Mouse (Mus musculus) common myeloid progenitor, adult 5-6 weeks (primary cell): ENCODE measurements around the gene Olfr223. TPM values are rescaled to one million over a fixed set of nuclear protein-coding genes. Genes with fewer than 3 reads are reported as not detected.
A peak's percentile ranks its signal among the peaks of the same experiment; 100 is the strongest.
"Not testable (repeated sequence)": the region's sequence is repeated elsewhere in the genome, so short reads cannot be mapped to it uniquely, and the experiment has no call there.

Experiments
- ATAC-seq: replicated peaks from 2 replicates; pipeline ENCODE4 v1.8.0; 2016; ENCODE audit warnings: low read depth, mild to moderate bottlenecking, moderate TSS enrichment, inconsistent platforms; ENCODE audit not compliant: poor library complexity, severe bottlenecking
- total RNA-seq: library from RNA; stranded (forward); fragments of 200-1000, 187-1606 nt; gene quantifications from 2 replicates; pipeline ENCODE4 v1.2.3, GENCODE M21; 2017

Gene Olfr223
- not detected in 2 replicates for total RNA-seq

- ATAC-seq, result no peak
Measured at GRCm38 (mm10) chr11:59593189-59593588, at the start of gene Olfr223. TSS of gene Olfr223 (minus strand) at chr11:59593289.

- ATAC-seq, result no peak
Measured at GRCm38 (mm10) chr11:59642420-59642819, 49.3 kb upstream of the Olfr223 start.

- ATAC-seq, result no peak
Measured at GRCm38 (mm10) chr11:59641227-59641626, 48.1 kb upstream of the Olfr223 start.

- no peak for ATAC-seq
Measured at GRCm38 (mm10) chr11:59639957-59640643, 47.0 kb upstream of the Olfr223 start.

GRCm38 (mm10) chr11:59636695-59637414 is 43.8 kb upstream of the Olfr223 start:
- ATAC-seq, result peak; percentile 92

- no peak for ATAC-seq
Measured at GRCm38 (mm10) chr11:59635821-59636694, 43.0 kb upstream of the Olfr223 start.

- no peak for ATAC-seq
Measured at GRCm38 (mm10) chr11:59635251-59635795, 42.2 kb upstream of the Olfr223 start.

GRCm38 (mm10) chr11:59634001-59634660 is 41.0 kb upstream of the Olfr223 start:
- no peak for ATAC-seq

GRCm38 (mm10) chr11:59633037-59633436 is 39.9 kb upstream of the Olfr223 start:
- peak; percentile 61 for ATAC-seq

- ATAC-seq, result no peak
Measured at GRCm38 (mm10) chr11:59631980-59632379, 38.9 kb upstream of the Olfr223 start.

GRCm38 (mm10) chr11:59629871-59630270 is 36.8 kb upstream of the Olfr223 start:
- ATAC-seq, result no peak

GRCm38 (mm10) chr11:59628177-59628576 is 35.1 kb upstream of the Olfr223 start:
- no peak for ATAC-seq

GRCm38 (mm10) chr11:59626192-59626591 is 33.1 kb upstream of the Olfr223 start:
- no peak for ATAC-seq

GRCm38 (mm10) chr11:59624017-59624630 is 31.0 kb upstream of the Olfr223 start:
- peak; percentile 98 for ATAC-seq

- ATAC-seq, result no peak
Measured at GRCm38 (mm10) chr11:59622214-59622613, 29.1 kb upstream of the Olfr223 start.

- ATAC-seq, result not testable (repeated sequence)
Measured at GRCm38 (mm10) chr11:59616986-59617385, 23.9 kb upstream of the Olfr223 start.

GRCm38 (mm10) chr11:59614120-59614519 is 21.0 kb upstream of the Olfr223 start:
- ATAC-seq, result no peak

GRCm38 (mm10) chr11:59611646-59612045 is 18.6 kb upstream of the Olfr223 start:
- ATAC-seq, result no peak

- ATAC-seq, result no peak
Measured at GRCm38 (mm10) chr11:59602287-59602686, 9.2 kb upstream of the Olfr223 start.
